Mouse (Mus musculus) heart, embryonic 12.5 days (tissue): ENCODE measurements around the gene Cdk14. TPM values are rescaled to one million over a fixed set of nuclear protein-coding genes. Genes with fewer than 3 reads are reported as not detected.

Experiments
- ATAC-seq: fragments of 200-750 bp; cut with Nextera tagmentation; 2 replicates; pipeline ENCODE4 v1.8.0; 2017; ENCODE audit warnings: moderate TSS enrichment, moderate library complexity; ENCODE audit not compliant: insufficient number of reproducible peaks, low FRiP score
- H3K27ac ChIP-seq: fragments of 300-500 bp; sonication (generic); 2 replicates; pipeline ENCODE4 v1.5.1; 2016; ENCODE audit warnings: mild to moderate bottlenecking, moderate library complexity; ENCODE audit not compliant: poor library complexity, severe bottlenecking
- H3K27me3 ChIP-seq: fragments of 300-500 bp; sonication (generic); replicated peaks from 2 replicates; pipeline ENCODE4 v1.6.1; 2016; ENCODE audit warnings: mild to moderate bottlenecking, moderate library complexity
- H3K36me3 ChIP-seq: fragments of 300-500 bp; sonication (generic); 2 replicates; pipeline ENCODE4 v1.6.1; 2016; ENCODE audit warnings: mild to moderate bottlenecking, moderate library complexity
- H3K4me1 ChIP-seq: fragments of 300-500 bp; sonication (generic); replicated peaks from 2 replicates; pipeline ENCODE4 v1.6.1; 2016; ENCODE audit warnings: mild to moderate bottlenecking
- H3K4me2 ChIP-seq: fragments of 300-500 bp; sonication (generic); 2 replicates; pipeline ENCODE4 v1.6.1; 2016; ENCODE audit warnings: mild to moderate bottlenecking, moderate library complexity
- H3K4me3 ChIP-seq: fragments of 300-500 bp; sonication (generic); 2 replicates; pipeline ENCODE4 v1.5.1; 2016; ENCODE audit warnings: mild to moderate bottlenecking
- H3K9ac ChIP-seq: fragments of 300-500 bp; sonication (generic); 2 replicates; pipeline ENCODE4 v1.6.1; 2016; ENCODE audit warnings: mild to moderate bottlenecking, moderate library complexity
- H3K9me3 ChIP-seq: fragments of 300-500 bp; sonication (generic); replicated peaks from 2 replicates; pipeline ENCODE4 v1.6.1; 2016; ENCODE audit warnings: mild to moderate bottlenecking, moderate library complexity
- WGBS: fragments of 180-500 bp; shearing (Covaris S2); methylation state at CpG from one replicate; pipeline ENCODE4 v1.1.7; 2016; 5-methylcytosine and 5-hydroxymethylcytosine counted together
- polyA plus RNA-seq: library from polyadenylated mRNA; unstranded; fragments of >200 nt; fragmentation: Nextera tagmentation; extraction: Ambion mirVana; gene quantifications from 2 replicates; pipeline ENCODE4 v1.2.1, GENCODE M21; 2016

Gene Cdk14
- polyA plus RNA-seq, 1 experiment from 2014 or later: 20.4 TPM

DNA sequence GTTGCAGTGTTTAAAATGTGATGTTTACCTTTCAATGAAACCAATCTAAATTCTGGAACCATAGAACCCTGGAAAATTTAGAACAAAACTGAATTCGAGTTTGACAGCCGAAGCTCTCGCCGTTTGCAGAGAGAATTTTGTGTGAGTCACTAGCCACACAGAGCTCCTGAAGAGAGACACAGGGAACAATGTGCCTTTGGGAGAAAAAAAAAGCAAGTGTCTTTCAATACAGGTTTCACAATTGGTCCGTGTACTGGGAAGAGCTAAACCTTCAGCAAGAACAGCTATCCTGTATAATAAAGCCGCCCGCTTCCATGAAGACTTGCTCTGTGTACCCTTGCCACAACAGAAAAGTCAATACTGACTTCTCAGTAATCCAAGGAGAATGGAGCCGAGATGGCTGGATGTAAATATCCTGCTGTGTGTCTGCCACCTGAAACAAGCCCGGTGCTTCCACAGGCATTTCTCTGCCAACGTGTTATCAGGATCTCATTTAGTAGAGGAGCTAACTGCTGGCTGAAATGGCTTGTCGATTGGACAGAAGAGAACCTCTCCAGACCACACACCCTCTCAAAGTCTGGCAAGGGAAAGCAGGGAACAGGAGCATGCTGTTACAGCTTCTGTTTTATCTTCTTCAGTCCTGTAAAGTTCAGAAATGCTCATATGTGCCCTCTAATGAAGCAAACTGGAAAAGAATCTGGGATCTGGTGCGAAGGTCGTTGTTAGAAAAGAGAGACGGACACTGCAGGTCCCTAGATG is 159.0 kb downstream of the Cdk14 start:
- peak overlapping the region; percentile 21; the same call in 1 of the 2 replicates for H3K4me3 ChIP-seq
- H3K4me1 ChIP-seq: peaks cover 48% of the 10 kb centered on the region
- H3K27me3 ChIP-seq: no peaks in the 10 kb centered on the region
- no peaks in the 10 kb centered on the region for H3K36me3 ChIP-seq
- 0 out of 2 replicates have a peak overlapping the region, but pooled peaks have one; percentile 11 for H3K9ac ChIP-seq
- peak overlapping the region; percentile 81 for H3K27ac ChIP-seq
- H3K9me3 ChIP-seq: no peaks in the 10 kb centered on the region
- H3K4me2 ChIP-seq: peak overlapping the region; percentile 54
- 41% methylated on average over 14 of the region's 14 CpGs for WGBS
- ATAC-seq: no peak

DNA sequence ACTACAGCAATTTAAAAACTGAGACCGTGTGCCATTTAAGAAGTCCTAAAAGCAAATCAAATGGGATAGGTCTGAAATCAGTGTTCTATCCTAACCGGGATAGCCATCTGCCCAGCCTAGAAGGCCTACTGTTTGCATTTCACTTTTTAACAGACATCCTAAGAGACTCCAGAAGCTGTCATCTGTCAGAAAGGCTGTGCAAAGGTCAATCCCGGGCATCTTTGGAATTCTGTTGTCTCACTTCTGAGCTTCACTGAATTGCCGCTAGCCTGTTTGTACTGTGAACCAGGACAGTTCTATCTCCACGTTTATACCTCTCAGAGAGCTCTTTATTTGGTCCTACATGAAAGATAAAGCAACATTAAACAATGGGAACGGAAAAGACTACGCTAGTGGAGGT is 159.8 kb downstream of the Cdk14 start:
- WGBS: 36% methylated on average over 7 of the region's 7 CpGs
- Histone ChIP-seq H3K4me2 (no peak overlapping the region), H3K4me3 (no peak overlapping the region), H3K9me3 (no peaks in the 10 kb centered on the region), H3K4me1 (peaks cover 48% of the 10 kb centered on the region), H3K27ac (no peak overlapping the region), H3K36me3 (no peaks in the 10 kb centered on the region), H3K27me3 (no peaks in the 10 kb centered on the region), H3K9ac (no peak overlapping the region)
- ATAC-seq: no peak

DNA sequence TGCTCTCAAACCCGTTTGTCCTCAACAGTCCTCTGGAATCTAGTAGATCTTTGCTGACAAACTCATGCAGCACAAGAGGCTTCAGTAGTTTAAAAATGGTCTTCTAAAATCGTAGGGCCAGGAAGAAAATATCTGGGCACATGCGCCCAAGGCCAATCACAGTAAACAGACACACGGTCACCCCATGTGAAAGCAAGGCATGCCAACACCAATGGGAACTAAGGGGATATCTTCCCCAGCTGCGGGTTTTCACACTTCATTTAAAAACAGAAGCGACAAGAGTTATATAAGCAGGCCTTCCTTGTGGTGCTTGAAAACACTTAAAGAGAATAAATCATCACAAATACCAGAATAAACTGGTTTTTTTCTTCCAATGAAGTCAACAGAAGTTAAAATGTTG is 165.7 kb downstream of the Cdk14 start:
- no peak for ATAC-seq
- 78% methylated on average over 6 of the region's 6 CpGs for WGBS

DNA sequence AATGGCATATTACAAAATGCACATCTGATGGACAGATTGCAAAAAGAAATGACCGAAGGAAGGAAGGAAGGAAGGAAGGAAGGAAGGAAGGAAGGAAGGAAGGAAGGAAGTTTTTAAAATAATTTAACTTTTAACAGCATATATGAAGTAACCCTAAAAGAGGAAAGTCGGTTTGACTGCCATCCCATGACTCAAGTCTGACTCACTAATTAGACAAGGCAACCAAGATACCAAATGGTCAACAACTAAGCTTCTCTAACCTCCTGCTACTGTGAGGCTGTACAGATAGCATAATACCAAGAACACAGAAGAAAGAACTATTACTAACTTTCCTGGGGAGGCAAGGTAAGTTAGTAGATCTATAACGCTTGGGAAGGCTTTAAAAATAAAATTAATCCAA is 166.9 kb downstream of the Cdk14 start:
- peaks cover 3% of the 10 kb centered on the region for H3K36me3 ChIP-seq
- ATAC-seq: no peak
- H3K9me3 ChIP-seq: no peaks in the 10 kb centered on the region
- 76% methylated on average over 3 of the region's 3 CpGs for WGBS
- 0 out of 2 replicates have a peak, but pooled peaks cover 6% of the 10 kb centered on the region for H3K4me1 ChIP-seq
- H3K27ac ChIP-seq: no peak overlapping the region
- no peaks in the 10 kb centered on the region for H3K27me3 ChIP-seq
- no peak overlapping the region for H3K4me3 ChIP-seq
- H3K9ac ChIP-seq: no peak overlapping the region
- no peak overlapping the region for H3K4me2 ChIP-seq

More for the DNA sequence above, 165.7 kb downstream of the Cdk14 start:
- no peak overlapping the region for H3K4me3 ChIP-seq
- H3K27me3 ChIP-seq: no peaks in the 10 kb centered on the region
- peaks cover 11% of the 10 kb centered on the region for H3K4me1 ChIP-seq
- H3K4me2 ChIP-seq: no peak overlapping the region
- H3K9me3 ChIP-seq: no peaks in the 10 kb centered on the region
- H3K36me3 ChIP-seq: no peaks in the 10 kb centered on the region
- no peak overlapping the region for H3K27ac ChIP-seq
- no peak overlapping the region for H3K9ac ChIP-seq

DNA sequence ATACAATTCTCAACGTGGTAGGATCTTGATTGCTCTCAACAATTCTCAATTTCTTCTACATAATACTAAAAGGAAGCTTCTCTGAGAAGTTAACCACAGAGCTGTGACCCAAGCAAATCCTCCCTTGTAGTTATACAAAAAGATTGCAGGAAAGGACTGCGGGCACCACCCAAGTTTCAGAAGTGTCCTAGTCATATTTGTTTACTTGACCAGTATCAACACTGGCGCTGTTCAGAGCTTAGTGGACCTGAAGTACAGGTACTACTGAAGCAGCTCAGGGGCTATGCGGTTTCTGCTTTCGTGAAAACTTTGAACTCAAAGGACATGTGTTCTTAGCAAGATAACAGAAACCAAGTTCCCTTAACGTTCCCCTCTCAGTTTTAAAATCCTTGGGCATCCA is 172.4 kb downstream of the Cdk14 start:
- no peak overlapping the region for H3K9ac ChIP-seq
- 86% methylated on average over 6 of the region's 6 CpGs for WGBS
- no peak overlapping the region for H3K4me3 ChIP-seq
- no peaks in the 10 kb centered on the region for H3K9me3 ChIP-seq
- H3K27ac ChIP-seq: no peak overlapping the region
- H3K4me1 ChIP-seq: 0 out of 2 replicates have a peak, but pooled peaks cover 10% of the 10 kb centered on the region
- H3K27me3 ChIP-seq: no peaks in the 10 kb centered on the region
- no peak for ATAC-seq
- H3K4me2 ChIP-seq: no peak overlapping the region
- peaks cover 3% of the 10 kb centered on the region for H3K36me3 ChIP-seq

DNA sequence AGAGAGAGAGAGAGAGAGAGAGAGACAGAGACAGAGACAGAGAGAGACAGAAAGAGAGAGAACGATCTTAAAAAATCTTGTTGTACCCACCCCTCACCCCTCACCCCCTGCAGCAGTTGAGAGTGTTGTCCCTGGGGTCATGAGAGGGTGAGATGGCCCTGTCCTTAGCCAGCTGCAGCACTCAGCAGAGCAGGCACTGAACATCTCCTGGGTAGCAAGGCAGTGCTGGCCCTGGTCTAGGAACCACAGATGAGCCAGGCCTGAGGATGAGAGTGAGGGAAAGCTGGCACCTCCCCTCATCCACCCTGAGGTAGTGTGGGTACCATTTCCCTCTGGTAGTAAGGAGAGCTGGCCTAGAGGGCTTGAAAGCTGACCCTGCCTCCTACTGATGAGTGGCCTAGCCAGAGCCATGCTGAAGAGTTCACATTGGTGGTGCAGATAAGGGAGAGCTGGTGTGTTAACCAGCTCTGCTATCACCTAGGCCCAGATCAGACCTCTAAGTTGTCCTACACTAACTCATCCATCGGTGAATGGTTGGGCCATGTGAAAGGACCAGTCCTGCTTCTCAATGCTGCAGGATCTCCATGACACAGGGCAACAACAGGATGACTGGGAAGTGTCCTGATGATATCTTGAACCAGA is 173.5 kb downstream of the Cdk14 start:
- Histone ChIP-seq H3K4me3 (no peak overlapping the region), H3K27me3 (no peaks in the 10 kb centered on the region), H3K9me3 (no peaks in the 10 kb centered on the region), H3K27ac (no peak overlapping the region), H3K4me2 (no peak overlapping the region), H3K9ac (no peak overlapping the region), H3K4me1 (0 out of 2 replicates have a peak, but pooled peaks cover 6% of the 10 kb centered on the region), H3K36me3 (peaks cover 3% of the 10 kb centered on the region)
- no peak for ATAC-seq
- WGBS: 80% methylated on average over 2 of the region's 2 CpGs

DNA sequence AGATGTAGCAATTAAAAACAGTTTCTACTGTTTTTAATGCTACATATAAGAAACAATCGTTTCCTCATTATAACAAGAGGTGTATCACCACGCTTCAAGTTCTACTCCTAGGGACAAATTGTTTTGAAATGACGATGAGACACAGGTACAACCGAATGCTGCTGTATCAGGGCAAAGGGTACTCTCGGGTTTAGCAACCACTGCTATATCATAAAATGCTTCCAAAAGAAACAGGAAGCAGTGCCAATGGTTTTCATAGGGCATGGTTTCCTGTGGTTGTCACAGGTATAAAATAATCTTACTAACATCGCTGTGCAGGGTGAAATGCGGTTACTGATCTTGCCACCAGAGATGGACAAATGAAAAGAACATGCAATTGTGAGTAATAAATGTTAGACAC is 174.9 kb downstream of the Cdk14 start:
- no peak overlapping the region for H3K9ac ChIP-seq
- peaks cover 3% of the 10 kb centered on the region for H3K36me3 ChIP-seq
- H3K9me3 ChIP-seq: no peaks in the 10 kb centered on the region
- ATAC-seq: no peak
- no peaks in the 10 kb centered on the region for H3K27me3 ChIP-seq
- H3K4me2 ChIP-seq: no peak overlapping the region
- H3K4me3 ChIP-seq: no peak overlapping the region
- no peak overlapping the region for H3K27ac ChIP-seq
- 0 out of 2 replicates have a peak, but pooled peaks cover 3% of the 10 kb centered on the region for H3K4me1 ChIP-seq
- 86% methylated on average over 7 of the region's 7 CpGs for WGBS

DNA sequence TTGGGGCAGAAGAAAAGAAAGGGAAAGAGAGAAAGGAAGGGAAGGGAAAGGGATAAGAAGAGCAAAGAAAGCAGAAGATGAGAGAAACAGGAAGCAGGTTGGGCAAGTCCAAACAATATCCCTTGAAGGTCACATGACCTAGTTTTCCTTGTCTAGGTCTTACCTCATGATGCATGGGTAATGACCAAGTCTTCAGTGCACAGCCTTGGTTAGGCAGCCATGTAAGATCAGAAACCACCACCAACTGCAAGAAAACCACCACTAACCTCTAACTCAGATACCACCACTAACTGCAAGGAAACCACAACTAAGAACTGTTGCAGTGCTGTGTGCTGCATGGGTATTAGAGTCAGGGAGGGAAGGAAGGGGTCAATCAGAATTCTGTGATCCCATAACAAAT is 176.5 kb downstream of the Cdk14 start:
- Histone ChIP-seq H3K27me3 (no peaks in the 10 kb centered on the region), H3K36me3 (0 out of 2 replicates have a peak, but pooled peaks cover under 1% of the 10 kb centered on the region), H3K9ac (no peak overlapping the region), H3K4me3 (no peak overlapping the region), H3K9me3 (no peaks in the 10 kb centered on the region), H3K4me1 (0 out of 2 replicates have a peak, but pooled peaks cover 3% of the 10 kb centered on the region), H3K27ac (no peak overlapping the region), H3K4me2 (no peak overlapping the region)
- ATAC-seq: no peak

DNA sequence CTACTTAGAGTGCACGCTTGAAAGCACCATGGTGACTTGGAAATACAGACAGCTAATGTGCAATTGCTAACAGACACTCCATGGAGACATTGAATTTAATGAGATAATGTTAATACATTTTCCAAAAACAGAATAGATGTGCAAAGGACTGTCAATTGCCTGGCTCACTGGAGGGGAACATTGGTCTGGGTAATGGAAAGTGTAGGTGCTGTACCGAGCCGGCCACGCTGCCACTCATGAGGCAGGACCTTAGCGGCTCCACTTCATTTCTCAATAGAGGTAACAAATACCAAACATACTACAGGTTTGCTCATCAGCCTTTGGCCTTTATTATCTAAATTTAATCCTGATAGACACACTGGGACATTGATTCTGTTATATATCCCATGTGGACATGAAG is 177.4 kb downstream of the Cdk14 start:
- H3K9ac ChIP-seq: no peak overlapping the region
- 82% methylated on average over 5 of the region's 5 CpGs for WGBS
- H3K27me3 ChIP-seq: no peaks in the 10 kb centered on the region
- H3K4me2 ChIP-seq: no peak overlapping the region
- ATAC-seq: no peak
- peaks cover 3% of the 10 kb centered on the region for H3K9me3 ChIP-seq
- H3K27ac ChIP-seq: no peak overlapping the region
- peaks cover 5% of the 10 kb centered on the region for H3K36me3 ChIP-seq
- no peak overlapping the region for H3K4me3 ChIP-seq
- 0 out of 2 replicates have a peak, but pooled peaks cover 3% of the 10 kb centered on the region for H3K4me1 ChIP-seq

DNA sequence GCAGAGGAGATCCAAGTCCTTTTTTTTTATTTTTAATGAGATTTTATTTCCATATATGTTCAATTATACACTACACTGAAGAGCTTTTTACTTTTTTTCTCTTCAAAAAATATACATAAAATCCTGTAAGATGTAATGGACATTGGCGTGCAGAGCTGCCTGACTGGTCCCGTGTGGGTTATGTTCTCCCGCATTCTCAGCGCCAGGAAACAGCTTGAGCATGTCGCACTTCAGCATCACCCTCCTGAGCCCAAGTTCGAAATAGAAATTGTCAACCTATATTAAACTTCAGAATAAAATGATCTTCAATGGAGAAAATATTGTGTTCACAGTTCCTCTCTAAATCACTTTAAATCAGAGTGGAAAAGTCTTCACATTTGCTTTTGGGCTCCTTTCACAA is 179.0 kb downstream of the Cdk14 start:
- Histone ChIP-seq H3K27me3 (no peaks in the 10 kb centered on the region), H3K36me3 (peaks cover 13% of the 10 kb centered on the region), H3K4me3 (no peak overlapping the region), H3K9ac (no peak overlapping the region), H3K4me2 (no peak overlapping the region), H3K27ac (no peak overlapping the region), H3K4me1 (no peaks in the 10 kb centered on the region), H3K9me3 (peaks cover 11% of the 10 kb centered on the region)
- no peak for ATAC-seq
- 89% methylated on average over 6 of the region's 6 CpGs for WGBS

DNA sequence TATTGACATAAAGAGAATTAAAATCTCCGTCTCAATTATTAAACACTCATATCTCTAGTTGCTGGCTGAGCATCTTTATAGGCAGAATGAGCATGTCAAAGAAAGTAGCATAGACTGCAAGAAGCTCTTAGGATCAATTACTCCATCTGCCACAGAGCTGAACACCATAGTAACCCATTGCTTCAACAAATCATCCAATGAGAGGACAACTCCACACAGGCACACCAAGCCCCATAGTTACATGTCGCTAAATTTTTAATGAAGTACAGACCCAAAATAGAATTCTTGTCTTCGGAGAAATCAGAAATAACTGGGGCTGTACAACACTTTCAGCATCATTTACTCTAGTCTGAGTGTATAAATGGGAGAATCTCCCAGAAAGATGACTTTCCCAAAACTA is 180.0 kb downstream of the Cdk14 start:
- Histone ChIP-seq H3K4me1 (no peaks in the 10 kb centered on the region), H3K27ac (no peak overlapping the region), H3K36me3 (peaks cover 13% of the 10 kb centered on the region), H3K27me3 (no peaks in the 10 kb centered on the region), H3K4me3 (no peak overlapping the region), H3K9me3 (peaks cover 11% of the 10 kb centered on the region), H3K9ac (no peak overlapping the region), H3K4me2 (no peak overlapping the region)
- no peak for ATAC-seq
- WGBS: 95% methylated on average over 3 of the region's 3 CpGs
